Mouse (Mus musculus) embryonic fibroblast, embryonic 13.5 days (primary cell): ENCODE results near the gene Atrnl1.

ENCODE experiments used
- CTCF ChIP-seq: IDR thresholded peaks from 2 replicates; pipeline ENCODE4 v1.5.1; 2011; ENCODE audit warnings: mild to moderate bottlenecking, control low read depth, low read length, moderate library complexity, borderline replicate concordance; ENCODE audit not compliant: insufficient read depth
- POLR2A ChIP-seq: IDR thresholded peaks from 2 replicates; pipeline ENCODE4 v1.6.1; 2011; ENCODE audit warnings: low read depth, mild to moderate bottlenecking, control low read depth, low read length, moderate library complexity

DNA sequence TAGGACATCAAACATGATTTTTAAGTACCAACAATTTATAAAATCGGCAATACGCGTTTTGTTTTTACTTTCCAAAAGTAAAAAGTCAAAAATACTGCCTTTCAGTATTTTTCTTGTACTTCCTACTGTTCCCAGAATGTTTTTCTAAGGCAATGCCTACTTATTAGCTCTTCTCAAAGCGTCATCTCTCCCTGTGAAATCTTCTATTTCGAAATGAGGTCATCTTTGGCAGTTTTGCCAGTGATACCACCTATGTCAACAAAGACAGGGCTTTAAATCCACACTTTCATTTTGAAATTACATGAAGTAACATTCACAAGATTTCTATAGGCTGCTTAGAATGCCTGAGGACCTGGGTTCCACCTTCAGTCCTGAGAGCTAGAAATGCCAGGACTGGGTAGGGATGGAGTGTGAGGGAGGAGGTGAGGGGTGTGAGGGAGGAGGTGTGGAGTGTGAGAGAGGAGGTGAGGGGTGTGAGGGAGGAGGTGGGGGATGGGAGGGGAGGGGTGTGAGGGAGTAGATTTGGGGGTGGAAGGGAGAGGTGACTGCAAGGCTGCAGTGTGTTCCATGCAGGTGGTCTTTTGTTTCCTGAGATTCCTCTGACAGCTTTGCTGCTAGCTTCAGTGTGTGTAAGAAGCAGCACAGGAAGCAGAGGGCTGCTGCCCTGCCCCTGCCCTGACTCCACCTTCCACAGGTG, 315.5 kb downstream of the Atrnl1 start:
- TF ChIP-seq CTCF (no peak), POLR2A (no peak)
